Mouse (Mus musculus) cerebellum, adult 2 months (tissue): ENCODE data around the gene Prn.

Experiments
- CTCF ChIP-seq: fragments of 200-500 bp; IDR thresholded peaks from 2 replicates; pipeline ENCODE4 v1.5.1; 2011; ENCODE audit warnings: low read depth, mild to moderate bottlenecking, control low read depth, low read length, moderate library complexity, borderline replicate concordance; ENCODE audit not compliant: insufficient read depth
- POLR2A ChIP-seq: fragments of 200-500 bp; IDR thresholded peaks from 2 replicates; pipeline ENCODE4 v1.6.1; 2011; ENCODE audit warnings: low read length, control low read depth, borderline replicate concordance; ENCODE audit not compliant: insufficient read depth

DNA sequence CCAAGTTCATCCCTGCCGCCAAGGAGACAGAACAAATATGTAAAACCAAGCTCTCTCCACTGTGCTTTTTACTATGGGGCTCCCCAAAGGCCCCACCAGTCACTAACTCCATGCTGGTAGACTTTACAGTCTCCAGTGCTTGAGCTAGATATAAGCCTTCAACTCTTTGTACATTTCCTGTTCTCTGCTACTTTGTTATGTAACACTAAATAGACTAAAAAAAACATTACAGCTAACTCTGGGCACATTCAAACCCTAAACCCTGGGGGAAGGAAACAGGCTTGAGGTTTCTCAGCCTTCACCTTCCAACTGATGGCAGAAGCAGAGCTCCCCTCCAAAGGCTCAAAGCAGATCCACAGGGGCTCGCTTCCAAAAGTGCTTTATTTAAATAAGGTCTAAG is 82.7 kb downstream of the Prn start:
- TF ChIP-seq CTCF = no peak
- TF ChIP-seq POLR2A = no peak
